Mouse (Mus musculus): ENCODE measurements around the gene Nhej1.

Nhej1 gene

GRCm38 (mm10) chr1:74935402-74935801 lies 189.6 kb downstream of the Nhej1 start, which contains the start of gene Cfap65:
Gene Cfap65 (minus strand): TSS chr1:74935599.
- DNase-seq (ENCODE audit: low spot score), result no peak

GRCm38 (mm10) chr1:74927621-74928296 lies 197.2 kb downstream of the Nhej1 start:
- no peak for DNase-seq (ENCODE audit: low spot score)

GRCm38 (mm10) chr1:74926721-74927120 lies 198.3 kb downstream of the Nhej1 start:
- DNase-seq (ENCODE audit: low spot score), result no peak

GRCm38 (mm10) chr1:74924464-74924863 lies 200.5 kb downstream of the Nhej1 start:
- DNase-seq (ENCODE audit: low spot score), result no peak

Measured in spleen, adult 12 weeks (tissue).